Mouse (Mus musculus) adrenal gland, postnatal 36 days (tissue): Measurements from ENCODE around the gene Ubap1l. TPM values are rescaled to one million over a fixed set of nuclear protein-coding genes. Genes with fewer than 3 reads are reported as not detected.
"Not testable (repeated sequence)": the region's sequence is repeated elsewhere in the genome, so short reads cannot be mapped to it uniquely, and the experiment has no call there.

Experiments used
- DNase-seq, 2 experiments: peaks; one replicate each; pipeline ENCODE4 v3.0.0; 2021; ENCODE audit warnings: mixed read lengths in 1 of 2
- long read RNA-seq, 2 experiments: library from polyadenylated mRNA; stranded (forward); transcript quantifications; one replicate each; pipeline ENCODE4 v2.0.0; 2021; ENCODE audit warnings: borderline sequencing depth in 2 of 2
- total RNA-seq, 2 experiments: library from RNA; stranded (reverse); gene quantifications; 2 replicates each; pipeline ENCODE4 v1.2.3; 2021

The Ubap1l gene
- total RNA-seq, result 1 to 10 TPM in 1 of 2 experiments, under 1 TPM in 1; 0.60 to 1.0 TPM
- long read RNA-seq, experiment 1, result 0 reads
- long read RNA-seq, experiment 2, result 0 reads

- no peak for DNase-seq
Measured at GRCm38 (mm10) chr9:65360641-65361448, at the start of gene Ubap1l. Gene Ubap1l, plus strand, starts transcription at chr9:65361041.

- no peak for DNase-seq
Measured at GRCm38 (mm10) chr9:65312669-65313357, 48.0 kb upstream of the Ubap1l start.

- no peak for DNase-seq
Measured at GRCm38 (mm10) chr9:65313846-65314245, 47.0 kb upstream of the Ubap1l start.

DNA sequence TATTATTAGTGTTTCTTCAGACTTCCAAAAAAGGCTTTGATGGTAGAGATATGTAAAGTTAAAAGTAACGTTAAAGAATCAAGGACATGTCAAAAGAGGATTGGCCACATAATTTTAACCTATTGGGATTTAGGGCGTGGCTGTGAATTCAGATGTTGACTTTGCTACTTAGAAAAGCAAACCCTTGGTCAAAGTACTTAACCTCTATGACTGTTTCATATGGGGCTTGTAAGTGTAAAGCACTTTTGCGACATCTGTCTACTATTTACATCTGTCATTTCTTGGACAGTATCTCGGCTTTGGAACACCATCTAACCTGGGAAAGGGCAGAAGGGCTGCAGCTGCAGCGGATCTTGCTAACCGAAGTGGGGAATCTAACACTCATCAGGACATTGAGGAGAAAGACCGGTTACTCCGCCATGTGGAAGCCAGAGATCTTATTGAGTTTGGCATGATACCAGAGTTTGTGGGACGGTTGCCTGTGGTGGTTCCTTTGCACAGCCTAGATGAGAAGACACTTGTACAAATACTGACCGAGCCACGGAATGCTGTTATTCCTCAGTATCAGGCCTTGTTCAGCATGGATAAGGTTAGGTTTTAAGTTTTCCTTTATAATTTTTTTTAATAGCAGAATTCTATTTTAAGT is 38.5 kb upstream of the Ubap1l start:
- no peak for DNase-seq

GRCm38 (mm10) chr9:65325971-65326370 is 34.9 kb upstream of the Ubap1l start:
- DNase-seq, result no peak

GRCm38 (mm10) chr9:65327371-65327770 is 33.5 kb upstream of the Ubap1l start:
- no peak for DNase-seq

DNA sequence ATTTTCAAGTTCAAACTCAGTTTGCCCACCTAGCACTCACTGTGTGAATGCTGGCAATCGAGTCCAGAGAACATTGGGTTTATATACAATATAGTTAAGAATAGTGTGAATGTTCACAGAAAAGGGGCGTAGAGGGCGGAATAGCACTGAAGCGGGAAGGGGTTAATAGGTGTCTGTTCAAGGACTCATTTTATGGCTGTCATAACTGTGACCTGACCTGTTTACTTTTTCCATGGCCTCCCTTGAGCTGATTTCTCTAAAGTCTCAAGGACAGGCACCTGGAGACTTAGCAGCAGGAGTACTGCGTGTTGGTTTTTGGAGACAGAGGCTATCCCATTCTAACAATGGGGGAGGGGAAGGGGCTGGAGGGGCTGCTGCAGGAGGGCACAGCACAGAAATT is 26.9 kb upstream of the Ubap1l start:
- DNase-seq, result no peak

- no peak for DNase-seq
Measured at GRCm38 (mm10) chr9:65339146-65339545, 21.7 kb upstream of the Ubap1l start.

DNA sequence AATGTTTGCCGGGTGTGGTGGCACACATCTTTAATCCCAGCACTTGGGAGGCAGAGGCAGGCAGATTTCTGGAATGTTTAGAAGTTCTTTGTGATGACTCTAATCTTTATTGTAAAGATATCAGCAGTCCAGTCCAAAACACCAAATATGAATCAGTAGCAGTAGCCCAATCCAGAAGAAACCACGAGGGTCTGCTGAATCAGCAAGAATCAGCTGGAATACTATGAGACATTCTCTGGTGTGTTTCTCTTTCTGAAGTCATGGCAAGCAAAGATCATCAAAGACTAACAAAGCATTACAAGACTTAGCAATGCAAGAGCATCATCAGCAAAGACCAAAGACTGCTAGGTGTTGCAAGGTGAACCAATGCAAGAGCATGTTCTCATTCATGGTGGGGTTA is 20.4 kb upstream of the Ubap1l start:
- no peak for DNase-seq

DNA sequence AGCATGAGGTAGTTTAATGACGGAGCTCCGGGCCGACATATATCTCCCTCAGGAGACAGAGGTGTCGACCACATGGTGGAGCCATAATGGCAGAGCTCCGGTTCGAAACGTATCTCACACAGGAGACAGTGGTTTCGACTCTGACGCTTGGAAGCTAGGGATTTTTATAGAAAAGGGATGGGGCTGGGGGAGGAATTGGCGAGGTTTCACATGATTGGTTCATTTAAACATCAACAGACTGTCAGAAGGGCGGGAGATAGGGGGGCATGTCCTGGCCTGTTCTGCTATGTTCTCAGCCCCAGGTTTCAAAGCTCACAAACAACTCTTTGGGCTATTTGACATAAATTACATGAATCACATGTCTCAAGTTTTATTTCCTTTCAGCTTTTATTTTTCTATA is 15.4 kb upstream of the Ubap1l start:
- DNase-seq, result not testable (repeated sequence)

DNA sequence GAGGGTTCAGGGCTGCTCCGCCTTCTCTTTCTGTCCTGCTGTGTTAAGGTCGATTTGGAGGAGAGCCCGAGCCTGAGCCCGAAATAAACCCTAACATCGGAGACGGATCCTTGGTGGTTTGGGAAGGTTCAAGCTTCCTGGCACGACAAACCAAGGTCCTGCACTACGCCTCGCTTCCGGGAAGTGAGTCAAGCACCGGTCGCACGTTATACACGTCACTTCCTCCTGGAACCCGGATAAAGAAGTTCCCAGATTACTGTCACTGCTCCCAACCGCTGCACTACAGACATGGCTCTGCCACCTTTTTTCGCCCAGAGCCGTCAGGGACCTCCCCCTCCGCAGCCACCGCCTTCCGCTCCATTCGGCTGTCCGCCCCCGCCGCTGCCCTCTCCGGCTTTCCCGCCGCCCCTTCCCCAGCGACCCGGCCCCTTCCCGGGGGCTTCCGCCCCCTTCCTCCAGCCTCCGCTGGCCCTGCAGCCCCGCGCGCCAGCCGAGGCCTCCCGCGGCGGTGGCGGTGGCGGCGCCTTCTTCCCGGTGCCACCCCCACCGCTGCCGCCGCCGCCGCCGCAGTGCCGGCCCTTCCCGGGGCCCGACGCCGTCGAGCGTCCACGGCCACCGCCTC is 14.9 kb upstream of the Ubap1l start, which contains the start of gene Pdcd7:
Gene Pdcd7, plus strand, starts transcription at position 251 of the 622 bp plus-strand sequence.
- DNase-seq, result peak; percentile 92 to 96

- DNase-seq, result peak; percentile 51 to 65
Measured at GRCm38 (mm10) chr9:65346476-65347111, 14.2 kb upstream of the Ubap1l start.

DNA sequence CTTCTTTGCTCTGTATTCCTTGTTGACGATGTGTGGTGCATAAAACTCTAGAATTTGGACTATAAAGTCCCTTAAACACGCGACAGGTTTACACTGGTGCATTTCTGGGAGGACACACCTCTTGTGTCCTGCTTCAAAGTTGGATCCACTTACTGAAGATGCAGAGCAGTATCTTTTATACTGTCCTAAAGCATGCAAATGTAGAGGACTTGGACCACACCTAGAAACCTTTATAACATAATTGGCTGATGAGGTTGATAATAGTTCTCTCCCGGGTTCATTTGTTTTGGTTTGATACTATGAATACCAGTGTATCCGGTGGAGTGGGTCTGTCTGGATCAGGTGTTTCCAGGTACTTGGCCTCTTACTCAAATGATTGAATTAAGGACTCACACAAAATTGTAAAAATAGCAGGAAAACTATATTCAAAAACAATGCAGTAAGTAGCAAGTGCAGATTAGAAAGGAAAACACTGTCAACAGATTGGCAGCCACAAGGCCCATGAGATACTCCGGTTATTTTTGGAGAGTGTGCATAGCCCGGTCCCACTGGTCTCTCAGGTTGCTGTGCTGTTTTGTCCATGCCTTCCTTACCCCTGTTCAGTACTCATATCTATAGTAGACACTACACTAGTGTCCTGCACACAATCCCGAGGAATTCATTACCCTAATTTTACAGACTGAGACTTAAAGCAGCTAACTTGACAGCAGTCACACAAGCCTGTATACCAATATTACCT is 13.6 kb upstream of the Ubap1l start:
- DNase-seq, result no peak

- peak in 1 of 2 experiments; percentile 20 for DNase-seq
Measured at GRCm38 (mm10) chr9:65353251-65353650, 7.6 kb upstream of the Ubap1l start.

DNA sequence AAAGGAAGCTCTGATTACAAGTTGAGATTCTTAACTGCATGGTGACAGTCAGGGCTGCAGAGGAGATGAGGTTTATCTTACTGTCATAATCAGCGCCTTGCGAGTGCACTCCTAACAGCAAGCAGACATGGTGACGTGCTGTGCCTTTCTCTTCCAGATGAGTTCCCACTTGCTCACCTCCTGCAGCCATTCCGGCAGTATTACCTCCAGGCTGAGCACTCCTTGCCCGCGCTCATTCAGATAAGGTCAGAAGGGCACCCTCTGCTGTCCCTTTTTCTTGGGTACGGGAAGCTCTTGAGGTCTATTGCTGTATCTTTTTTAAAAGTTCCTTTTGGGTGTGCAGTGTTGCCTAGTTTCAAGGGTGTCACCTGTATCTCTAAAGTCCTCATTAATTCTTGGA is 4.3 kb upstream of the Ubap1l start:
- no peak for DNase-seq

DNA sequence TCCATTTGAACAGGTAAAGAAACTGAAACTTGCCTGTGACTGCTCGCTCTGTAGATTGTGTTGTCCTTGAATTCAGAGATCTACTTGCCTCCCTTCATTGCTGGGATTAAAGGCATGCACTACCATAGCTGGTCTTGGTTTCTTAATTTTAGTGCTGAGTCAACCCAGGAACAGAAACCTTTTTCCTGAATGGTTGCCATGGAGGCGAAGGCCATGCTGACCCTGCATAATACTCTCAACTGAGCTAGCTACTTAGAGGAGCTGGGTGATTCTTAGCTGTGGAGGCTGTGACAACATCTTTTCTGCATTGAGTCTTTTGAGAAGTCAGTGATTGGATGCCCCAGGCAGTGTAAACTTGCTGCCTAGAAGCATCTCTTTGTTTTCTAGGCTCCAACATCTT is 3.9 kb upstream of the Ubap1l start:
- DNase-seq, result peak; percentile 76 to 79

DNA sequence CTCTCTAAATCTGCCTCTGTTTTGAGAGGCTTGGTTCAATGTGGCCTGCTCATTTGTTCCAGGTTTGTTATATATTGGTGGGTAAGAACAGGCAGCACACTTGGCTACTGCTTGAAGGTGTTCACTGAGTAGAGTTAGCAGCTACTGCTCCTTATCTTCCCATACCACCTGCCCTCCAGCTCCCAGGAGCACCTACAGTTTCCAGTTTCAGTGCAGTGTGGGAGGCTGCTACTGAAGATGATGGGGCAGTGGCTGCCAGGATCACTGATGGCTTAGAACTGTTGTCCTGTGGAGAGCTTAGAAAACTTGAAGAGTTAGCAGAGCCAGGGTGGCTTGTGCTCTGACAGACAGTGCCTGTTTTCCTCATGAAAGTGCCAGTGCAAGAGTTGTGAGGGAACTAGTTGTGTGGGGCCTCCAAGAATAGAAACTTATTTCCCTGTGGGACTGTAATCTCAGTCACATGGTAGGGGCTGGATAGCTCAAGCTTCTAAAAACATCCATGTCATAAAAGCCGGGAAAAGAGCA is 1.8 kb upstream of the Ubap1l start:
- DNase-seq, result no peak

DNA sequence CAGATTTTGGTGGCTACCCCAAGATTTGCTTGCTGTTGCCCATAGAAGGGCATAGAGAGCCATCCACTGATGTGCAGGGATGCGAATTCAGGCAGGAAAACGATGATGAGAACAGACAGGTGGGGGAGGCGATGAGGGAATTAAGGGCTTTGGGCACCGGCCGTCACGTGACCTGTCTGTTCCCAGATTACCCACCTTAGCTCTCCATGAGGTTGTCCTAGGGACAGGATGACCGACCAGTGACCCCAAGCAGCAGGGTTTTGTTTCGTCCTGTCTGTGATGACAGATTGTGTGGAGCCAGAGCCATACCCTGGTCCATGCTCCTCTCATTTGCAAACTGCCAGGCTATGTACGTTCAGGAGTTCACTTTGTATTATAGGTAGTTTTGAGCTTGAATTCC is 2.8 kb downstream of the Ubap1l start:
- no peak for DNase-seq

DNA sequence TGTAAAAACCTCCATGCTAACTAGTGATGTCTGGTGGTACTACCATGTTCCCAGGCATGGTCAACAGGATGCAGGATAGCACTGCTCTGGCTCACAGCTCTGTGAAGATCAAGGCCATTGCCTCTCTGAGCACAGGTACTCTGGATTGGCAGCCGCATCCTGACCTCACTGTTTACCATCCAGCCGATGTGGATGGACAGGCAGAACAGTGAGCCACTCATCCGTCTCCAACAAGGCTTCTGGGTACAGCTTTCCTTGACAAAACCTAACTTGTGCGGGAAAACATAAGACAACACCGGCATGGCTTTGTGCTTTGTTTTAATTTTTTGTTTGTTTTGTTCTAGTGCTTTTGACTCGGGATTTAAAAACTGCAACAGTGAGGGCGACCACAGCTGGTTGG is 4.9 kb downstream of the Ubap1l start:
- no peak for DNase-seq

DNA sequence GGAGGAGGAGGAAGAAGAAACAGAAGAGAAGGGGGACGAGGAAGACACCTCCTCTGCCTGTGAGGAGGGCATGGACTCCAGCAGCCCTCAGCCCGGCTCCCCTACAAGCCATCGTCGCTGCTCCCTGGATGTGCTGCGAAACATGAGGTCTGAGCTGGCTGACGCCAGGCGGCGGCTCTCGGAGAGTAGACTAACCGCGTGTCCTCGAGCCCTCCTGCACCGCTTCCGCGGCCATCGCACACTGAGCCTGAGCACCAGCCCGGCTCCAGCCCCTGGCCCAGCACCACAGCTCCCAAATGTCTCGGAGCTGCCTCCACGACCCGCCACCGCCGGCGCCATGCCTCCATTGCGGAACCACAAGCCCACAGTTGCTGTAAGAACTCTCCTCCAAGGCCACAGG is 10.9 kb downstream of the Ubap1l start:
- DNase-seq, result no peak

DNA sequence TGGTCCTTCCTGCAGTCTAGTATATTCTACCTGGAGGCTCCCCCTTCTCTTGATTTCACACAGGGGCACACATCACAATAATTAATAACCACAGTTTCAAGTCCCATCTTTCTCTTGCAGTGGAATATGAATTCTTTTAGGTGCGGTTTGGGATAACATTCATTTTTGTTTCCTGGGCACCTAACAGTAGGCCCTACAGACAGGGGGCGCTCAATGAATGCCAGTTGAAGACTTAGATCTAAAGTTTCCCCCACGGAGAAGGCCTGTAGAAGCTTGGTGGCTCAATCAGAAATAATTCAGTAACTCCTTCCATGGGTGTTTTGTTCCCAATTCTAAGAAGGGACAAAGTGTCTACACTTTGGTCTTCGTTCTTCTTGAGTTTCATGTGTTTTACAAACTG is 11.6 kb downstream of the Ubap1l start:
- DNase-seq, result peak; percentile 42 to 64
